Mouse (Mus musculus) testis, adult 10 weeks (tissue): ENCODE results near the gene Utp6. TPM values are rescaled to one million over a fixed set of nuclear protein-coding genes. Genes with fewer than 3 reads are reported as not detected.

ENCODE experiments used
- polyA plus RNA-seq: library from polyadenylated mRNA; stranded (reverse); fragments of 350-450 nt; fragmentation: Illumina TruSeq; extraction: RNeasy Lipid Tissue Mini Kit (QIAGEN cat#74804); gene quantifications from one replicate; pipeline ENCODE4 v1.2.3, GENCODE M21; 2014; ENCODE audit warnings: low read depth, low replicate concordance

The Utp6 gene
- polyA plus RNA-seq, result 16.8 TPM

GRCm38 (mm10) chr11:79962125-79962876 lies at the start of gene Utp6:
Gene Utp6, minus strand, starts transcription at chr11:79962390.

GRCm38 (mm10) chr11:79992592-79993355 lies 30.6 kb upstream of the Utp6 start, which contains the start of gene Suz12:
Gene Suz12, plus strand, starts transcription at chr11:79993106.

Other genes with a start within 250 kb of the Utp6 start
- gene Suz12, start 30.7 kb upstream of the Utp6 start, polyA plus RNA-seq, result 77.6 TPM
- 10.8 TPM for gene Crlf3, start 118.6 kb upstream of the Utp6 start, polyA plus RNA-seq
- 11.1 TPM for gene Atad5, start 127.0 kb upstream of the Utp6 start, polyA plus RNA-seq
- 10.3 TPM for gene Tefm, start 179.8 kb upstream of the Utp6 start, polyA plus RNA-seq
- 0.60 TPM for gene Adap2, start 191.7 kb upstream of the Utp6 start, polyA plus RNA-seq
- 3.6 TPM for gene Rnf135, start 221.5 kb upstream of the Utp6 start, polyA plus RNA-seq
- 156 TPM for gene Rhot1, start 246.6 kb upstream of the Utp6 start, polyA plus RNA-seq